Comparison of ENCODE assay signal across 1 mouse cellular context in the genomic region with DNA sequence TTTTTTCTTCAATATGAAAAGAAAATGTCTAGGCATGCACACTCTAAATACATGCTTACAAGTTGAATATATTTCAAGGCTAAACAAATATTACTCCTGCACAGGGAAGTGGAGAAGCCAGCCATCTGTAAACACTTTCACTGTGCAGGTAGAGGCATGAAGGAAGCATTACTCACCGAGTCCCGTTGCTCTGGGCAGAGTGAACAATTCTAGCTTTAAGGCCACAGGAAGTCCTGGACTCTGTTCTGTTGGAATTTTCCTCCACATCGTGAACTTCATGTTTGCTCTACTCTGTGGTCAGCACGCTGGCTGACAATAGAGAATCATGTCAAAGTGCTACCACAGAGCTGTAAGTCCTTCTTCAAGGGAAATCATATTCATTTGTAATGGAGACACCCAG.
TF ChIP-seq lines count a peak whose summit lies in the region.

No protein-coding gene starts in this region.

TF ChIP-seq in MEL, 35 proteins besides CTCF, POLR2A, EP300 and RAD21 (continued from another document):
- TF ChIP-seq USF2 (IDR thresholded peaks at IDR 0.05; ENCODE audit: borderline replicate concordance in 1 of 2, insufficient read depth in 1 of 2, low read depth in 1 of 2, low read length in 2 of 2): no peak
